Mouse (Mus musculus): ENCODE data around the gene Dhx29. TPM values are rescaled to one million over a fixed set of nuclear protein-coding genes. Genes with fewer than 3 reads are reported as not detected.

The Dhx29 gene
- polyA plus RNA-seq, 1 experiment from 2014 or later: 28.5 TPM

Other genes with a start within 250 kb of the Dhx29 start
- gene Plpp1, start 126.7 kb upstream of the Dhx29 start, polyA plus RNA-seq (2015; fragmentation: Nextera tagmentation; extraction: Ambion mirVana): 44.7 and 49.2 TPM in 2 replicates
- 69.4 and 76.9 TPM in 2 replicates for gene Mtrex, start 56 bp upstream of the Dhx29 start, polyA plus RNA-seq (2015; fragmentation: Nextera tagmentation; extraction: Ambion mirVana)
- 0.51 and 1.4 TPM in 2 replicates for gene Ccno, start 60.3 kb downstream of the Dhx29 start, polyA plus RNA-seq (2015; fragmentation: Nextera tagmentation; extraction: Ambion mirVana)
- gene Mcidas, start 66.4 kb downstream of the Dhx29 start, polyA plus RNA-seq (2015; fragmentation: Nextera tagmentation; extraction: Ambion mirVana): 0.20 and 0.66 TPM in 2 replicates
- 0.33 TPM in 1 of 2 replicates, not detected in the other for gene Cdc20b, start 107.7 kb downstream of the Dhx29 start, polyA plus RNA-seq (2015; fragmentation: Nextera tagmentation; extraction: Ambion mirVana)
- gene Gpx8, start 119.0 kb downstream of the Dhx29 start, polyA plus RNA-seq (2015; fragmentation: Nextera tagmentation; extraction: Ambion mirVana): 39.0 and 44.8 TPM in 2 replicates
- 0.29 TPM in 1 of 2 replicates, not detected in the other for gene Gzma, start 173.5 kb downstream of the Dhx29 start, polyA plus RNA-seq (2015; fragmentation: Nextera tagmentation; extraction: Ambion mirVana)

All from forebrain, embryonic 16.5 days (tissue).